33 mouse cellular contexts compared by ENCODE assay signal in genomic region chr10:95517656-95518055, GRCm38 (mm10). TPM values are rescaled to one million over a fixed set of nuclear protein-coding genes. Genes with fewer than 3 reads are reported as not detected.
DNase-seq lines count a peak whose midpoint lies in the region; ATAC-seq and TF ChIP-seq lines count a peak whose summit lies in the region.
"Had no signal": no experiment of that assay in that cellular context is flagged by ENCODE, and none has a peak within 500 bp of the region (broad histone marks: within the 10 kb centered on the region; RNA-seq: fewer than 3 reads in every experiment).

No protein-coding gene starts in this region.

- H3K9ac ChIP-seq in liver, embryonic 12.5 days, result peak overlapping the region; percentile 22; the same call in 1 of the 2 replicates
- H3K9ac ChIP-seq in ES-E14 (ENCODE audit: insufficient read depth, low read depth, low read length, poor library complexity, severe bottlenecking), result peak overlapping the region; percentile 52; the same call in 1 of the 2 replicates
- 0 out of 2 replicates have a peak overlapping the region, but pooled peaks have one; percentile 18 for H3K9ac ChIP-seq in liver, embryonic 16.5 days (ENCODE audit: low read depth, low read length)
- no peak overlapping the region for H3K9ac ChIP-seq in forebrain, embryonic 16.5 days (replicated peaks; ENCODE audit: low read depth, low read length)
- H3K9ac ChIP-seq: embryonic facial prominence, embryonic 13.5 days; forebrain, embryonic 12.5 days; forebrain, embryonic 15.5 days; heart, embryonic 15.5 days; hindbrain, embryonic 14.5 days had no signal

- in situ Hi-C loops in ES-E14 (cut with MboI; ENCODE audit: low sequenced_read_pairs in 2 of 2, unreplicated experiment in 2 of 2), result no loop called here

- H3K27me3 ChIP-seq in liver, embryonic 12.5 days (replicated peaks), result no peaks in the 10 kb centered on the region
- no peaks in the 10 kb centered on the region for H3K27me3 ChIP-seq in liver, embryonic 16.5 days (ENCODE audit: control insufficient read depth, insufficient read depth, low read depth, low read length)
- no peaks in the 10 kb centered on the region for H3K27me3 ChIP-seq in forebrain, embryonic 16.5 days (replicated peaks; ENCODE audit: control insufficient read depth, insufficient read depth, low read length)
- H3K27me3 ChIP-seq: CH12.LX; embryonic facial prominence, embryonic 13.5 days; forebrain, embryonic 12.5 days; forebrain, embryonic 15.5 days; heart, embryonic 15.5 days had no signal

- no peak overlapping the region for H3K27ac ChIP-seq in liver, embryonic 12.5 days
- H3K27ac ChIP-seq in ES-E14 (ENCODE audit: insufficient read depth, low read depth, low read length, poor library complexity, severe bottlenecking), result no peak overlapping the region
- H3K27ac ChIP-seq in liver, embryonic 16.5 days (ENCODE audit: low read length), result no peak overlapping the region
- H3K27ac ChIP-seq in forebrain, embryonic 16.5 days (ENCODE audit: low read length), result no peak overlapping the region
- H3K27ac ChIP-seq: embryonic facial prominence, embryonic 10.5 days; embryonic facial prominence, embryonic 13.5 days; forebrain, embryonic 12.5 days; forebrain, embryonic 15.5 days; gastrocnemius, adult 2 months; heart, adult 2 months; heart, embryonic 15.5 days; hindbrain, embryonic 14.5 days; hindbrain, postnatal 0 days had no signal

- no peak for ATAC-seq in liver, embryonic 12.5 days
- ATAC-seq in liver, embryonic 16.5 days (ENCODE audit: low read depth), result no peak
- no peak for ATAC-seq in forebrain, embryonic 16.5 days
- ATAC-seq: activated CD4-positive, CD25-positive, alpha-beta regulatory T cell, adult 4 months; forebrain, embryonic 15.5 days; hindbrain, postnatal 0 days; inflammation-experienced regulatory T-cells, adult 6 months; intestine, embryonic 16.5 days had no signal

- no peak overlapping the region for H3K4me3 ChIP-seq in liver, embryonic 12.5 days
- H3K4me3 ChIP-seq in ES-E14 (ENCODE audit: insufficient read depth in 1 of 2, low read depth in 1 of 2, low read length in 2 of 2, poor library complexity in 1 of 2, severe bottlenecking in 1 of 2), result no peak overlapping the region
- no peak overlapping the region for H3K4me3 ChIP-seq in liver, embryonic 16.5 days (ENCODE audit: low read depth, low read length)
- H3K4me3 ChIP-seq in forebrain, embryonic 16.5 days (replicated peaks; ENCODE audit: low read length), result no peak overlapping the region
- H3K4me3 ChIP-seq: embryonic facial prominence, embryonic 10.5 days; embryonic facial prominence, embryonic 13.5 days; erythroblast, embryonic 14.5 days; forebrain, embryonic 12.5 days; forebrain, embryonic 15.5 days; gastrocnemius, adult 2 months; heart, adult 2 months; heart, embryonic 15.5 days had no signal

- peaks cover 44% of the 10 kb centered on the region for H3K4me1 ChIP-seq in liver, embryonic 12.5 days
- peaks cover 1 to 8% of the 10 kb centered on the region in 2 experiments; a peak in 3 of 4 replicates for H3K4me1 ChIP-seq in ES-E14 (ENCODE audit: control insufficient read depth in 2 of 2, insufficient read depth in 2 of 2, low read length in 2 of 2, poor library complexity in 1 of 2)
- peaks cover 17% of the 10 kb centered on the region for H3K4me1 ChIP-seq in liver, embryonic 16.5 days (ENCODE audit: control insufficient read depth, low read depth, low read length)
- H3K4me1 ChIP-seq in forebrain, embryonic 16.5 days (replicated peaks; ENCODE audit: control insufficient read depth, insufficient read depth, low read length), result peaks cover 11% of the 10 kb centered on the region

- H3K9me3 ChIP-seq in liver, embryonic 12.5 days (replicated peaks), result no peaks in the 10 kb centered on the region
- H3K9me3 ChIP-seq in ES-E14 (ENCODE audit: control insufficient read depth, insufficient read depth, low read depth, low read length), result no peaks in the 10 kb centered on the region
- H3K9me3 ChIP-seq in liver, embryonic 16.5 days (replicated peaks; ENCODE audit: control insufficient read depth, low read length), result no peaks in the 10 kb centered on the region
- H3K9me3 ChIP-seq in forebrain, embryonic 16.5 days (ENCODE audit: control insufficient read depth, low read length), result no peaks in the 10 kb centered on the region
- H3K9me3 ChIP-seq: embryonic facial prominence, embryonic 10.5 days; embryonic facial prominence, embryonic 13.5 days; forebrain, embryonic 12.5 days; forebrain, embryonic 15.5 days; heart, embryonic 15.5 days had no signal

- DNase-seq in heart, adult 11 months, result peak; percentile 51
- DNase-seq in heart, adult 8-10 months (ENCODE audit: low spot score), result no peak
- DNase-seq in liver, result no peak
- no peak for DNase-seq in ES-E14 (ENCODE audit: low read depth, low spot score)
- no peak for DNase-seq in thymus, adult 18-20 months
- DNase-seq: adrenal gland, postnatal 10 days; B cell, adult 2 months; cerebellum, adult 11 months; cerebellum, adult 8-10 months; cerebellum, postnatal 10 days; cerebellum, postnatal 36 days; embryo, embryonic 11 days; gastrocnemius, adult 2 months; gastrocnemius, postnatal 14 days; heart, adult 2 months; heart, postnatal 14 days; heart, postnatal 4 days had no signal

- WGBS in liver, embryonic 12.5 days (ENCODE audit: insufficient replicate concordance), result 80% methylated on average over 6 of the region's 6 CpGs
- WGBS in liver, embryonic 16.5 days (ENCODE audit: insufficient replicate concordance), result 82% methylated on average over 6 of the region's 6 CpGs
- WGBS in forebrain, embryonic 16.5 days, result 93% methylated on average over 6 of the region's 6 CpGs

- peaks cover 28% of the 10 kb centered on the region for H3K36me3 ChIP-seq in liver, embryonic 12.5 days
- peaks cover 3% of the 10 kb centered on the region; the same call in 1 of the 2 replicates for H3K36me3 ChIP-seq in ES-E14 (ENCODE audit: control insufficient read depth, insufficient read depth, low read length, poor library complexity, severe bottlenecking)
- no peaks in the 10 kb centered on the region for H3K36me3 ChIP-seq in liver, embryonic 16.5 days (ENCODE audit: control insufficient read depth, insufficient read depth)
- H3K36me3 ChIP-seq in forebrain, embryonic 16.5 days (ENCODE audit: control insufficient read depth, insufficient read depth), result no peaks in the 10 kb centered on the region
- H3K36me3 ChIP-seq: forebrain, embryonic 15.5 days; heart, embryonic 15.5 days had no signal

- no peak overlapping the region for H3K4me2 ChIP-seq in liver, embryonic 12.5 days
- H3K4me2 ChIP-seq in liver, embryonic 16.5 days (ENCODE audit: low read depth, low read length), result no peak overlapping the region
- H3K4me2 ChIP-seq in forebrain, embryonic 16.5 days (ENCODE audit: low read length), result no peak overlapping the region
- H3K4me2 ChIP-seq: embryonic facial prominence, embryonic 13.5 days; forebrain, embryonic 12.5 days; forebrain, embryonic 15.5 days; heart, embryonic 11.5 days; heart, embryonic 15.5 days; hindbrain, embryonic 14.5 days had no signal

TF ChIP-seq in ES-E14, 5 proteins besides CTCF, POLR2A, EP300 and RAD21:
- no peak for TF ChIP-seq CHD2 (IDR thresholded peaks at IDR 0.05; ENCODE audit: low read depth, low read length)
- TF ChIP-seq ZC3H11A (IDR thresholded peaks at IDR 0.05; ENCODE audit: borderline replicate concordance, low read depth, low read length), result no peak
- TF ChIP-seq ZNF384 (IDR thresholded peaks at IDR 0.05; ENCODE audit: low read depth, low read length), result no peak
- no peak for TF ChIP-seq MAFK (IDR thresholded peaks at IDR 0.05; ENCODE audit: insufficient read depth, low read depth, low read length)
- no peak for TF ChIP-seq HCFC1 (IDR thresholded peaks at IDR 0.05; ENCODE audit: borderline replicate concordance, insufficient read depth, low read length)

RNA-seq across cellular contexts. Expression of gene Ube2n, which starts 2.7 kb away (rescaled TPM):
- 100 to 1,000 TPM in 1 of 4 experiments, 10 to 100 TPM in 3; 85.8 to 102 (median 94.5) TPM for total RNA-seq in heart, adult 8-10 months (2022)
- 191 and 193 TPM in 2 replicates for polyA plus RNA-seq in liver, embryonic 12.5 days (2016; fragmentation: Nextera tagmentation; extraction: Ambion mirVana)
- 88.6 and 102 TPM in 2 replicates for total RNA-seq in ES-E14 (2012; rRNA removed)
- polyA plus RNA-seq in liver, embryonic 16.5 days (2015; fragmentation: Nextera tagmentation; extraction: Ambion mirVana), result 103 and 118 TPM in 2 replicates
- polyA plus RNA-seq in forebrain, embryonic 16.5 days (2015; fragmentation: Nextera tagmentation; extraction: Ambion mirVana), result 400 TPM in 2 replicates

RNA-seq across cellular contexts. Expression of gene Mrpl42, which starts 15.9 kb away (rescaled TPM):
- 100 to 1,000 TPM; 415 to 495 (median 478) TPM for total RNA-seq in heart, adult 8-10 months (2022)
- 248 and 264 TPM in 2 replicates for polyA plus RNA-seq in liver, embryonic 12.5 days (2016; fragmentation: Nextera tagmentation; extraction: Ambion mirVana)
- 134 and 163 TPM in 2 replicates for total RNA-seq in ES-E14 (2012; rRNA removed)
- 145 and 152 TPM in 2 replicates for polyA plus RNA-seq in liver, embryonic 16.5 days (2015; fragmentation: Nextera tagmentation; extraction: Ambion mirVana)
- polyA plus RNA-seq in forebrain, embryonic 16.5 days (2015; fragmentation: Nextera tagmentation; extraction: Ambion mirVana), result 220 and 229 TPM in 2 replicates

RNA-seq across cellular contexts. Expression of gene Nudt4, which starts 46.3 kb away (rescaled TPM):
- 100 to 1,000 TPM; 276 to 382 (median 344) TPM for total RNA-seq in heart, adult 8-10 months (2022)
- 130 and 134 TPM in 2 replicates for polyA plus RNA-seq in liver, embryonic 12.5 days (2016; fragmentation: Nextera tagmentation; extraction: Ambion mirVana)
- total RNA-seq in ES-E14 (2012; rRNA removed), result 61.5 and 92.4 TPM in 2 replicates
- polyA plus RNA-seq in liver, embryonic 16.5 days (2015; fragmentation: Nextera tagmentation; extraction: Ambion mirVana), result 76.2 and 79.2 TPM in 2 replicates
- 69.0 and 84.0 TPM in 2 replicates for polyA plus RNA-seq in forebrain, embryonic 16.5 days (2015; fragmentation: Nextera tagmentation; extraction: Ambion mirVana)
